Mouse (Mus musculus): ENCODE data around the gene Pes1. TPM values are rescaled to one million over a fixed set of nuclear protein-coding genes. Genes with fewer than 3 reads are reported as not detected.

The Pes1 gene
- total and polyA plus RNA-seq, 3 experiments, result 240 to 498 (median 301) TPM

DNA sequence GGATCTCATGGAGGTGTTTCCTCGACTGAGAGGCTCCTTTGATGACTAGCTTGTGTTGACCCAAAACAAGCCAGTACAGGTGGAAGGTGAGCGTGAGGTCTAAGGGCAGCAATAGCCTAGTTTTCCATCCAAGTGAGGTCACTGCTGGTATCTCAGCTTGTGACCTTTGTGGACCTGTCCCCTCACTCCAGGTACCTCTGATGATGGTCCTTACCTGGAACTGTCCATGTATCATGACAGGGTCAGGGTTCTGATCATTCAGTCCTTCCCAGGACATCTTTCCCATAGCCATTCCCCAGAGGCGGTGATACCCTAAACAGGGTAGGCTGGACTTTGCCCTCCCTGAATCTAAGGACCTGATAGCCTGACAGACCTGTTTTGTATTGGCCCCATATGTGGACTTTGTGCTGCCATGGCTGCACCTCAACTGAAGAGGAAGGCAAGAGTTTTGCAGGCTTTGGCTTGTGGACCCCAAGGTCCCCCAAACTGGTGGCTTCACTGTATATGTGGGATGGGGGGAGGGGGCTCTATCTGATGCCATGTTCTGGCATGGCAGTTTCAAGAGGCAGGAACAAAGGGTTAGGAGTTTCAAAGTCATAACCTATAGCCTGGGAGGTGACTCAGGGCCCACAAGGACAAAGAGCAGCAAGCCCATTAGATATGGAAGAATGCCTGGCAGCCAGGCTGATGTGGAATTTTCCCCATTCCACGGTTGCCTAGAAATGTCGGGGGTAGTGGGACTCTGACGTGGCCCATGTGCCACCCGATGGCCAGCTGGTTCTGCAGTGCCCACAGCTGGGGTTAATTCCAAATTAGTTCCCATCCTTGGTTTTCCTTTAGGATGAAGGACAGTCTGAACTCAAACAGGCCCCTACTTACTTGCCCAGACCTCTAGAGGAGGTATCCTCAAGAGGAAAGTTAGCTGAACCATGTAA lies 18.8 kb downstream of the Pes1 start:
- DNase-seq (ENCODE audit: low read depth, low spot score), result no peak
- no peak overlapping the region for H3K4me3 ChIP-seq (ENCODE audit: control insufficient read depth in 1 of 2, insufficient read depth in 1 of 2, low read depth in 2 of 2, low read length in 2 of 2)
- peaks cover 0 to 7% of the 10 kb centered on the region in 2 experiments; a peak in 2 of 4 replicates for H3K36me3 ChIP-seq (ENCODE audit: control insufficient read depth in 1 of 2, insufficient read depth in 2 of 2, low read length in 2 of 2)
- TF ChIP-seq RAD21 (IDR thresholded peaks at IDR 0.05; ENCODE audit: low read depth, low read length) (no peak), ELF1 (IDR thresholded peaks at IDR 0.05; ENCODE audit: low read depth, low read length) (no peak), POLR2AphosphoS5 (IDR thresholded peaks at IDR 0.05; ENCODE audit: borderline replicate concordance, low read depth, low read length) (0 out of 2 replicates have a peak, but pooled peaks have one; percentile 43), POLR2AphosphoS2 (IDR thresholded peaks at IDR 0.05; ENCODE audit: low read length) (peak; percentile 77), ZMIZ1 (IDR thresholded peaks at IDR 0.05; ENCODE audit: low read depth, low read length) (0 out of 2 replicates have a peak, but pooled peaks have one; percentile 43)
- no peaks in the 10 kb centered on the region for H3K27me3 ChIP-seq (ENCODE audit: control insufficient read depth in 1 of 2, insufficient read depth in 2 of 2, low read length in 2 of 2)
- H3K4me1 ChIP-seq (ENCODE audit: control insufficient read depth in 1 of 2, insufficient read depth in 2 of 2, low read length in 2 of 2), result no peaks in the 10 kb centered on the region
- H3K9me3 ChIP-seq (replicated peaks; ENCODE audit: insufficient read depth, low read length), result no peaks in the 10 kb centered on the region
- no peaks in the 10 kb centered on the region for H3K79me2 ChIP-seq (ENCODE audit: control insufficient read depth, insufficient read depth, low read length, poor library complexity)
- no peak overlapping the region for H3K27ac ChIP-seq (ENCODE audit: control insufficient read depth, low read depth, low read length)
- no peak overlapping the region for H3K9ac ChIP-seq (ENCODE audit: control insufficient read depth, low read depth, low read length, poor library complexity, severe bottlenecking)

DNA sequence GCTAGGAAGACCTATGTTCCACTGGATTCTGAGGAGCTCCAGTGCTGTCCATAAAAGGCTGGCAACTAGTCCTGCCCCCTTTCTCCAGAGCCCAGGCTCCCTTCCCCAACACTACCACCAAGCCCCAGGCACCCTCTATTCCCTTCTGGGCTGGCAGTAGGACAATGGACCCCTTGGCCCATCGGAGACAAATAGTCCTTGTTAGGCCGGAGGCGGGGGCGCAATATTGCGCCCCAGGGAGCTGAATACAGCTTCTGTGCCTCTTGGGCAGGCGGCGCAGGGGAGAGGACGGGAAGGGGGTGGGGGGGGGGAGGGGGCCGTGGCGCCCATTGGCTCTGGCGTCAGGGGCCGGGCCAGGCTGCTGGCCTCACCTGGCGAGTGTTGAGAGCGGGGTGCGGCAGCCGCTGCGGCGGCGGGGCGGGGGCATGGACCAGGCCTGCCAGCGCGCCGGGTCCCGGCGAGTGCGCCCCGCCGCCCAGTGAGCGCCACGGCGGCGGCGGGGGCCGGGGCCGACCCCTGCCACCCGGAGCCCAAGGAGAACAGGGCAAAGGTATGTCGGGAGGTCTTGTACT lies 19.6 kb downstream of the Pes1 start, which contains the start of gene Gal3st1:
TSS of gene Gal3st1 (plus strand) at position 346 of the 572 bp plus-strand sequence.
- H3K27me3 ChIP-seq (ENCODE audit: control insufficient read depth in 1 of 2, insufficient read depth in 2 of 2, low read length in 2 of 2), result no peaks in the 10 kb centered on the region
- H3K27ac ChIP-seq (ENCODE audit: control insufficient read depth, low read depth, low read length), result no peak within 1 kb of the TSS
- H3K36me3 ChIP-seq (ENCODE audit: control insufficient read depth in 1 of 2, insufficient read depth in 2 of 2, low read length in 2 of 2), result peaks cover 0 to 4% of the 10 kb centered on the region in 2 experiments; a peak in 1 of 4 replicates
- no peaks in the 10 kb centered on the region for H3K79me2 ChIP-seq (ENCODE audit: control insufficient read depth, insufficient read depth, low read length, poor library complexity)
- no peak for TF ChIP-seq KAT2A (conservative IDR thresholded peaks at IDR 0.05; ENCODE audit: low read depth, low read length)
- no peak for TF ChIP-seq SMC3 (IDR thresholded peaks at IDR 0.05; ENCODE audit: low read depth, low read length)
- TF ChIP-seq RAD21 (IDR thresholded peaks at IDR 0.05; ENCODE audit: low read depth, low read length), result no peak
- TF ChIP-seq MAZ (IDR thresholded peaks at IDR 0.05; ENCODE audit: low read depth, low read length), result no peak
- TF ChIP-seq EP300 (IDR thresholded peaks at IDR 0.05; ENCODE audit: low read depth in 1 of 2, low read length in 2 of 2), result no peak
- no peak for TF ChIP-seq NELFE (IDR thresholded peaks at IDR 0.05; ENCODE audit: low read depth, low read length)
- no peak for TF ChIP-seq ZMIZ1 (IDR thresholded peaks at IDR 0.05; ENCODE audit: low read depth, low read length)
- TF ChIP-seq MAFK (IDR thresholded peaks at IDR 0.05; ENCODE audit: borderline replicate concordance, low read depth, low read length), result no peak
- TF ChIP-seq ELF1 (IDR thresholded peaks at IDR 0.05; ENCODE audit: low read depth, low read length), result no peak
- TF ChIP-seq HCFC1 (IDR thresholded peaks at IDR 0.05; ENCODE audit: low read depth, low read length), result no peak
- no peak for TF ChIP-seq GABPA (IDR thresholded peaks at IDR 0.05; ENCODE audit: low read depth, low read length)
- DNase-seq (ENCODE audit: low read depth, low spot score), result no peak
- no peak within 1 kb of the TSS for H3K4me3 ChIP-seq (ENCODE audit: control insufficient read depth in 1 of 2, insufficient read depth in 1 of 2, low read depth in 2 of 2, low read length in 2 of 2)
- H3K9ac ChIP-seq (ENCODE audit: control insufficient read depth, low read depth, low read length, poor library complexity, severe bottlenecking), result no peak within 1 kb of the TSS
- no peaks in the 10 kb centered on the region for H3K4me1 ChIP-seq (ENCODE audit: control insufficient read depth in 1 of 2, insufficient read depth in 2 of 2, low read length in 2 of 2)
- H3K9me3 ChIP-seq (replicated peaks; ENCODE audit: insufficient read depth, low read length), result no peaks in the 10 kb centered on the region
